Mouse (Mus musculus) G1E (cell line): Measurements from ENCODE around the gene Hs3st3b1.

ENCODE experiments used
- CTCF ChIP-seq: IDR thresholded peaks from 2 replicates; pipeline ENCODE4 v1.5.1; 2012; ENCODE audit warnings: low read depth, low read length, inconsistent platforms, mixed read lengths
- GATA2 ChIP-seq: IDR thresholded peaks from 2 replicates; pipeline ENCODE4 v1.6.1; 2012; ENCODE audit warnings: low read depth, low read length, inconsistent platforms, borderline replicate concordance
- POLR2AphosphoS5 ChIP-seq: IDR thresholded peaks from 2 replicates; pipeline ENCODE4 v1.6.1; 2012; ENCODE audit warnings: low read depth, low read length, inconsistent platforms; ENCODE audit not compliant: insufficient replicate concordance
- TAL1 ChIP-seq: conservative IDR thresholded peaks from 2 replicates; pipeline ENCODE4 v1.6.1; 2012; ENCODE audit warnings: low read depth, low read length, inconsistent platforms, mixed read lengths

- no peak; the same call in 1 of the 2 replicates for TF ChIP-seq CTCF
- TF ChIP-seq TAL1: no peak
- TF ChIP-seq GATA2: no peak
- TF ChIP-seq POLR2AphosphoS5: no peak
Measured at GRCm38 (mm10) chr11:63957207-63957606, 35.1 kb upstream of the Hs3st3b1 start.
